Mouse (Mus musculus): ENCODE data around the gene Kat6b.
"Not testable (repeated sequence)": the region's sequence is repeated elsewhere in the genome, so short reads cannot be mapped to it uniquely, and the experiment has no call there.

Kat6b gene

GRCm38 (mm10) chr14:21481231-21481630 is at the start of gene Kat6b:
Kat6b (plus strand) TSS chr14:21481434.
- no peak for DNase-seq

- DNase-seq: no peak
Observed at GRCm38 (mm10) chr14:21433415-21433814, 47.8 kb upstream of the Kat6b start.

GRCm38 (mm10) chr14:21433995-21434394 is 47.2 kb upstream of the Kat6b start:
- no peak for DNase-seq

- DNase-seq: no peak
Observed at GRCm38 (mm10) chr14:21434686-21435085, 46.5 kb upstream of the Kat6b start.

- DNase-seq: no peak
Observed at GRCm38 (mm10) chr14:21439785-21440184, 41.4 kb upstream of the Kat6b start.

GRCm38 (mm10) chr14:21440526-21440925 is 40.7 kb upstream of the Kat6b start:
- no peak for DNase-seq

- DNase-seq: no peak
Observed at GRCm38 (mm10) chr14:21441772-21442533, 39.3 kb upstream of the Kat6b start.

- no peak for DNase-seq
Observed at GRCm38 (mm10) chr14:21452581-21452980, 28.7 kb upstream of the Kat6b start.

- no peak for DNase-seq
Observed at GRCm38 (mm10) chr14:21453896-21454295, 27.3 kb upstream of the Kat6b start.

- DNase-seq: no peak
Observed at GRCm38 (mm10) chr14:21455654-21456350, 25.4 kb upstream of the Kat6b start.

- DNase-seq: no peak
Observed at GRCm38 (mm10) chr14:21456526-21456925, 24.7 kb upstream of the Kat6b start.

- no peak for DNase-seq
Observed at GRCm38 (mm10) chr14:21457876-21458275, 23.4 kb upstream of the Kat6b start.

- no peak for DNase-seq
Observed at GRCm38 (mm10) chr14:21458696-21459095, 22.5 kb upstream of the Kat6b start.

GRCm38 (mm10) chr14:21459163-21459562 is 22.1 kb upstream of the Kat6b start:
- DNase-seq: no peak

- no peak for DNase-seq
Observed at GRCm38 (mm10) chr14:21462398-21462797, 18.8 kb upstream of the Kat6b start.

GRCm38 (mm10) chr14:21463117-21463712 is 18.0 kb upstream of the Kat6b start:
- DNase-seq: no peak

GRCm38 (mm10) chr14:21470386-21470785 is 10.8 kb upstream of the Kat6b start:
- DNase-seq: no peak

- no peak for DNase-seq
Observed at GRCm38 (mm10) chr14:21471975-21472374, 9.3 kb upstream of the Kat6b start.

GRCm38 (mm10) chr14:21474593-21475132 is 6.6 kb upstream of the Kat6b start:
- DNase-seq: not testable (repeated sequence)

- DNase-seq: no peak
Observed at GRCm38 (mm10) chr14:21477181-21477580, 4.1 kb upstream of the Kat6b start.

- DNase-seq: no peak
Observed at GRCm38 (mm10) chr14:21479566-21479965, 1.7 kb upstream of the Kat6b start.

- no peak for DNase-seq
Observed at GRCm38 (mm10) chr14:21480191-21480590, 1.0 kb upstream of the Kat6b start.

- DNase-seq: no peak
Observed at GRCm38 (mm10) chr14:21484199-21484598, 3.0 kb downstream of the Kat6b start.

- no peak for DNase-seq
Observed at GRCm38 (mm10) chr14:21484693-21485092, 3.5 kb downstream of the Kat6b start.
